Comparison of ENCODE assay signal across 25 mouse cellular contexts in the genomic region with DNA sequence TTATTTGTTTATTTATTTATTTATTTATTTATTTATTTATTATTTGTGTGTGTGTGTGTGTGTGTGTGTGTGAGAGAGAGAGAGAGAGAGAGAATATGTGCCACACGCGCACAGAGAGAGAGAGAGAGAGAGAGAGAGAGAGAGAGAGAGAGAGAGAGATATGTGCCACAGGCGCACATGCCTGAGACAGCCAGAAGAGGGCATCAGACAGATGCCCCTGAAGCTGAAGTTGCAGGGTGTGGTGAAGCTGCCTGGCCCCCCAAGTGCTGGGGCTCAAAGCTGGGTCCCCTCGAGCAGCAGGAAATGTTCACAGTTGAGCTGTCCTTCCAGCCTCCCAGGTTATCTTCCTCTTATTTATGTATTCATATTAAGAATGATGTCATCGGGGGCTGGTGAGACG. TPM values are rescaled to one million over a fixed set of nuclear protein-coding genes. Genes with fewer than 3 reads are reported as not detected.
A peak's percentile ranks its signal among the peaks of the same experiment; 100 is the strongest.
DNase-seq lines count a peak whose midpoint lies in the region; ATAC-seq and TF ChIP-seq lines count a peak whose summit lies in the region.
"Had no signal": no experiment of that assay in that cellular context is flagged by ENCODE, and none has a peak within 500 bp of the region (broad histone marks: within the 10 kb centered on the region; RNA-seq: fewer than 3 reads in every experiment).

No protein-coding gene starts in this region.

- no peaks in the 10 kb centered on the region for H3K9me3 ChIP-seq in stomach, postnatal 0 days (ENCODE audit: control insufficient read depth, low read length)
- H3K9me3 ChIP-seq: forebrain, embryonic 10.5 days; heart, embryonic 12.5 days; hindbrain, embryonic 15.5 days; limb, embryonic 12.5 days; midbrain, embryonic 10.5 days had no signal

- 98% methylated on average over 6 of the region's 6 CpGs for WGBS in thymus, adult 2 months
- 84% methylated on average over 6 of the region's 6 CpGs for WGBS in stomach, postnatal 0 days

- no peak overlapping the region for H3K27ac ChIP-seq in layer of hippocampus, adult 2 months
- H3K27ac ChIP-seq in thymus, adult 2 months (ENCODE audit: control insufficient read depth, insufficient read depth, low read length), result no peak overlapping the region
- no peak overlapping the region for H3K27ac ChIP-seq in stomach, postnatal 0 days (replicated peaks)
- H3K27ac ChIP-seq: forebrain, embryonic 10.5 days; gastrocnemius, adult 2 months; hindbrain, embryonic 15.5 days; limb, embryonic 12.5 days; macrophage; midbrain, embryonic 10.5 days had no signal

- ATAC-seq in CD4-positive, CD25-positive, alpha-beta regulatory T cell, adult 4 months, result no peak
- ATAC-seq in stomach, postnatal 0 days (ENCODE audit: low FRiP score, low TSS enrichment), result no peak
- ATAC-seq: activated CD4-positive, CD25-positive, alpha-beta regulatory T cell, adult 4 months had no signal

- no peaks in the 10 kb centered on the region for H3K4me1 ChIP-seq in thymus, adult 2 months (replicated peaks; ENCODE audit: control insufficient read depth, insufficient read depth, low read length)
- H3K4me1 ChIP-seq in stomach, postnatal 0 days (replicated peaks; ENCODE audit: control insufficient read depth, insufficient read depth), result no peaks in the 10 kb centered on the region
- H3K4me1 ChIP-seq: forebrain, embryonic 10.5 days; heart, embryonic 12.5 days; hindbrain, embryonic 15.5 days; limb, embryonic 12.5 days; midbrain, embryonic 10.5 days had no signal

- peak; percentile 10 for DNase-seq in CD4-positive, CD25-positive, alpha-beta regulatory T cell, adult 2 months (ENCODE audit: low read depth, low spot score)
- DNase-seq in layer of hippocampus, adult 2 months (ENCODE audit: low spot score in 2 of 2), result no peak
- no peak for DNase-seq in layer of hippocampus, adult 11-12 months (ENCODE audit: low spot score)
- DNase-seq in thymus, adult 2 months, result no peak
- no peak for DNase-seq in thymus, postnatal 36 days
- no peak for DNase-seq in stomach, postnatal 0 days (ENCODE audit: low spot score)
- DNase-seq in urinary bladder, postnatal 25 days (ENCODE audit: low spot score), result no peak
- DNase-seq: adrenal gland, postnatal 14 days; cerebellum, adult 11 months; cerebellum, postnatal 10 days; gastrocnemius, adult 2 months; heart, postnatal 14 days; kidney, adult 11 months; kidney, postnatal 25 days; layer of hippocampus, adult 9-11 months; lung, embryonic 14.5 days; thymus, postnatal 25 days had no signal

- H3K4me2 ChIP-seq in stomach, postnatal 0 days (replicated peaks; ENCODE audit: low read depth), result no peak overlapping the region
- H3K4me2 ChIP-seq: heart, embryonic 12.5 days; hindbrain, embryonic 15.5 days; limb, embryonic 12.5 days; lung, embryonic 14.5 days had no signal

- H3K9ac ChIP-seq in stomach, postnatal 0 days (ENCODE audit: low read length), result no peak overlapping the region
- H3K9ac ChIP-seq: heart, embryonic 12.5 days; hindbrain, embryonic 15.5 days; limb, embryonic 12.5 days; lung, embryonic 14.5 days had no signal

- TF ChIP-seq CTCF in layer of hippocampus, adult 2 months (conservative IDR thresholded peaks at IDR 0.05), result peak; percentile 19
- 0 out of 2 replicates have a peak, but pooled peaks have one; percentile 19 for TF ChIP-seq CTCF in thymus, adult 2 months (IDR thresholded peaks at IDR 0.05; ENCODE audit: borderline replicate concordance, control insufficient read depth, extremely low read depth, insufficient read depth, low read length, poor library complexity)
- peak; percentile 41 for TF ChIP-seq CTCF in stomach, postnatal 0 days (IDR thresholded peaks at IDR 0.05; ENCODE audit: low read depth)

- TF ChIP-seq POLR2A in thymus, adult 2 months (IDR thresholded peaks at IDR 0.05; ENCODE audit: control insufficient read depth, extremely low read depth, insufficient read depth, low read length, poor library complexity), result no peak

- no peak overlapping the region for H3K4me3 ChIP-seq in layer of hippocampus, adult 2 months
- H3K4me3 ChIP-seq in thymus, adult 2 months (ENCODE audit: control insufficient read depth, insufficient read depth, low read length), result no peak overlapping the region
- no peak overlapping the region for H3K4me3 ChIP-seq in stomach, postnatal 0 days (ENCODE audit: low read depth, low read length)
- H3K4me3 ChIP-seq: forebrain, embryonic 10.5 days; gastrocnemius, adult 2 months; heart, embryonic 12.5 days; hindbrain, embryonic 15.5 days; limb, embryonic 12.5 days; midbrain, embryonic 10.5 days had no signal

- TF ChIP-seq EP300 in stomach, postnatal 0 days (optimal IDR thresholded peaks at IDR 0.05), result no peak

- H3K36me3 ChIP-seq in thymus, adult 2 months (ENCODE audit: control insufficient read depth, insufficient read depth, low read length), result 0 out of 2 replicates have a peak, but pooled peaks cover 6% of the 10 kb centered on the region
- H3K36me3 ChIP-seq in stomach, postnatal 0 days (ENCODE audit: control insufficient read depth, insufficient read depth, low read length), result no peaks in the 10 kb centered on the region
- H3K36me3 ChIP-seq: hindbrain, embryonic 15.5 days had no signal

- no peaks in the 10 kb centered on the region for H3K27me3 ChIP-seq in thymus, adult 2 months (ENCODE audit: control insufficient read depth, insufficient read depth, low read length)
- H3K27me3 ChIP-seq in stomach, postnatal 0 days (ENCODE audit: control insufficient read depth, insufficient read depth, low read length), result no peaks in the 10 kb centered on the region
- H3K27me3 ChIP-seq: heart, embryonic 12.5 days; hindbrain, embryonic 15.5 days; limb, embryonic 12.5 days had no signal

RNA-seq across cellular contexts. Expression of gene Cit, which starts 32.3 kb away (rescaled TPM):
- polyA plus RNA-seq in CD4-positive, CD25-positive, alpha-beta regulatory T cell, adult 4 months (2017; shearing (Covaris generic)), result 1 to 10 TPM; 3.8 to 4.9 TPM
- total RNA-seq in layer of hippocampus, adult 2 months (2021), result 10 to 100 TPM; 57.2 to 60.5 TPM
- polyA plus RNA-seq in thymus, adult 2 months (2012; rRNA removed), result 14.1 and 21.9 TPM in 2 replicates
- polyA plus RNA-seq in stomach, postnatal 0 days (2015; fragmentation: Nextera tagmentation; extraction: Ambion mirVana), result 4.1 and 5.4 TPM in 2 replicates
